Mouse (Mus musculus): Measurements from ENCODE around the gene Foxj2. TPM values are rescaled to one million over a fixed set of nuclear protein-coding genes. Genes with fewer than 3 reads are reported as not detected.

The Foxj2 gene
- polyA plus RNA-seq, 1 experiment, result 14.8 TPM

DNA sequence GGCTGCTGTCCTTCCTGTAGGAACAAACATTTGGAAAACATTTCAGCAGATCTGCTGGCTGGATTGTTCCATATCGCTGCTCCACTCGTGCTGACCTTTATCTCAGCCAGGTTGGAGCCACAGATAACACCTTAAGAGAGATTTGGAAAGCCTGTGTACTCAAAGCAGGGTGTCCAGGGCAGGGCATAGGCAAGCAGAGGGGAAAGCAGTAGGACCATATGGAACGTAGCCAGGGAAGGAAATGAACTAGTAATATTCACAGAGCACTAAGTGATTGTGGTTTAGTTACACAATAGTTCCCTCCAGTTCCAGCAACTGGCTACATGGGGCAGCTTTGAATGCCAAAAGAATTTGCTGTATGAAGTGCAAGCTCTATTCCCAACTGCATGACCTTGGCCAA, 37.5 kb upstream of the Foxj2 start:
- Histone ChIP-seq H3K4me1 (ENCODE audit: control insufficient read depth, insufficient read depth, insufficient read length) (no peaks in the 10 kb centered on the region; the same call in 1 of the 2 replicates), H3K27ac (ENCODE audit: insufficient read depth, low read length) (no peak overlapping the region), H3K27me3 (ENCODE audit: control insufficient read depth, insufficient read depth, low read length) (no peaks in the 10 kb centered on the region), H3K36me3 (ENCODE audit: control insufficient read depth, insufficient read depth, low read length) (no peaks in the 10 kb centered on the region), H3K4me3 (ENCODE audit: extremely low read depth, insufficient read depth, insufficient read length) (no peak overlapping the region)
- 43% methylated on average over 3 of the region's 3 CpGs for WGBS
- DNase-seq (ENCODE audit: low read depth in 1 of 2, low spot score in 2 of 2), result no peak
- TF ChIP-seq POLR2A (IDR thresholded peaks at IDR 0.05; ENCODE audit: low read depth, low read length) (no peak), CTCF (IDR thresholded peaks at IDR 0.05; ENCODE audit: extremely low read depth, insufficient read depth, insufficient read length, insufficient replicate concordance) (no peak)

DNA sequence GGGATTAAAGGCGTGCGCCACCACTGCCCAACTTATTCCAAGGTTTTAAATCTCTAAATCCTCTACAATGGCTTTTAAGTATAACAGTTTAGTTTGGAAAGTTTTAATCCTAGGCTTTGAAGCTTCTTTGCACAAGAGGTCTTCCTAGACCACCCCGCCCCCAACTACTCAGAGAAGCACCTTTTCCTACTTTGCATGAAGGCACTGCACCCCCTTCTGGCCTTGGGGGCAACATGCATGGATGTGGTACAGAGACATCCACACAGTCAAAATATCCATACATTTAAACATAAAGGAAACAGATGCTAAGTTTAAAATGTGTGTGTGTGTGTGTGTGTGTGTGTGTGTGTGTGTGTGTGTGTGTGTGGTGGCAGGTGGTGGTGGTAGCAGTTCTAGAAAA, 34.8 kb upstream of the Foxj2 start:
- TF ChIP-seq POLR2A (IDR thresholded peaks at IDR 0.05; ENCODE audit: low read depth, low read length), result no peak
- TF ChIP-seq CTCF (IDR thresholded peaks at IDR 0.05; ENCODE audit: extremely low read depth, insufficient read depth, insufficient read length, insufficient replicate concordance), result peak; percentile 32; the same call in 1 of the 2 replicates
- WGBS, result 95% methylated on average over 3 of the region's 3 CpGs
- no peak overlapping the region for H3K27ac ChIP-seq (ENCODE audit: insufficient read depth, low read length)

DNA sequence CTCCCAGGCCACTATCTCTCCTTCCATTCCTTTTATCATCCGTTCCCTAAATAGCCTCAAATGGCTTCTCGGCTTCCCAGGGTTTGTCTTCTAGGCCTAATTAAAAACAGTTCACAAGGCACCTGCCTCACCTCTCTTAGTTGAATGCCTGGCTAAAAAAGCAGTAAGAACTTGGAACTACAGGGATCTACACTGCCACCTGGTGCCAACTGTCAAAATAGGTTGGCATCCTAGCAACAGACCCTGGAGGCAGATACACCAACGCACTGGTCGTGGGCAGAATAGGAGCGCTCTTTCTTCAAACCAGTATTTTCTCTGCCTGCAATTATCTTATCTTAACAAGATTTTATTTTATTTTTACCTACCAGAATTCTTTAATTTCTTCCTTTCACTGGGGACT, 33.4 kb upstream of the Foxj2 start:
- TF ChIP-seq CTCF (IDR thresholded peaks at IDR 0.05; ENCODE audit: extremely low read depth, insufficient read depth, insufficient read length, insufficient replicate concordance) (peak; percentile 38; the same call in 1 of the 2 replicates), POLR2A (IDR thresholded peaks at IDR 0.05; ENCODE audit: low read depth, low read length) (no peak)
- H3K4me3 ChIP-seq (ENCODE audit: extremely low read depth, insufficient read depth, insufficient read length), result no peak overlapping the region
- DNase-seq (ENCODE audit: low read depth in 1 of 2, low spot score in 2 of 2), result peak in 1 of 2 experiments; percentile 62
- H3K27ac ChIP-seq (ENCODE audit: insufficient read depth, low read length), result no peak overlapping the region
- WGBS, result 44% methylated on average over 5 of the region's 5 CpGs
- no peaks in the 10 kb centered on the region; the same call in 1 of the 2 replicates for H3K4me1 ChIP-seq (ENCODE audit: control insufficient read depth, insufficient read depth, insufficient read length)
- no peaks in the 10 kb centered on the region for H3K27me3 ChIP-seq (ENCODE audit: control insufficient read depth, insufficient read depth, low read length)
- no peaks in the 10 kb centered on the region for H3K36me3 ChIP-seq (ENCODE audit: control insufficient read depth, insufficient read depth, low read length)

More for the DNA sequence above, 34.8 kb upstream of the Foxj2 start:
- DNase-seq (ENCODE audit: low read depth in 1 of 2, low spot score in 2 of 2), result peak in 1 of 2 experiments; percentile 21
- H3K4me3 ChIP-seq (ENCODE audit: extremely low read depth, insufficient read depth, insufficient read length), result no peak overlapping the region
- H3K27me3 ChIP-seq (ENCODE audit: control insufficient read depth, insufficient read depth, low read length), result no peaks in the 10 kb centered on the region
- no peaks in the 10 kb centered on the region for H3K36me3 ChIP-seq (ENCODE audit: control insufficient read depth, insufficient read depth, low read length)
- H3K4me1 ChIP-seq (ENCODE audit: control insufficient read depth, insufficient read depth, insufficient read length), result no peaks in the 10 kb centered on the region; the same call in 1 of the 2 replicates

DNA sequence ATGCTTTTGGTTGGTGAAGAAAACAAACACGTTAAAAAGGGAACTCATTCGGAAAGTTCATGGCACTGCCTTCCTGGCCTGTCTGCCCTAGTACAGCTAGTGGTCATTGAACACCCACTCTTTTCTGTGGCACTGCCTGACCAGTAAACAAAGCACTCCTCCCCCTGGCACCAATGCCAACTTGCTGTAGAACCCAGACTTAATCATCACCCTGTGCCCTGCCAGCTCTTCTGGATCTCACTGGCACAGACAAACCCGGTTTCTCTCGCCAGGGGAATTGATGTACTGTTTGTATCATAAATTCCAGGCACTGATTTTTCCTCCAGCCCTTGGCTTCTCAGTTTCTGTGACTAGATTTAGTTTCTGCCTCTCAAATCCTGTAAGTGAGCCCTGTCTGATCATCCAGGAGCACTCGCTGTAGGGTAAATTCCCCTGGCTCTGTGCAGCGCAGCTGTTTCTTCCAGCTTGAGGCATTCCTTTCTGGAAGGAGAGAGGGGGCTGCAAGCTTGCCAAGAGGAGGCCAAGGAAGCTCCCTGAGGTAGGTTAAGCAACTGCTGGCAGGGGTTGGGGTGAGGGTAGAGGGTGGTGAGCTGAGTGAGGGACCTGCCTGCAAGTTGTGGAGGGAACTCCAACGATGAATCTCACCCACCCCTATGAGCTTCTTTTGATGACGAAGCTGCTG, 24.3 kb upstream of the Foxj2 start:
- Histone ChIP-seq H3K4me3 (ENCODE audit: extremely low read depth, insufficient read depth, insufficient read length) (no peak overlapping the region), H3K27me3 (ENCODE audit: control insufficient read depth, insufficient read depth, low read length) (no peaks in the 10 kb centered on the region), H3K36me3 (ENCODE audit: control insufficient read depth, insufficient read depth, low read length) (no peaks in the 10 kb centered on the region), H3K4me1 (ENCODE audit: control insufficient read depth, insufficient read depth, insufficient read length) (no peaks in the 10 kb centered on the region), H3K27ac (ENCODE audit: insufficient read depth, low read length) (no peak overlapping the region)
- TF ChIP-seq POLR2A (IDR thresholded peaks at IDR 0.05; ENCODE audit: low read depth, low read length) (no peak), CTCF (IDR thresholded peaks at IDR 0.05; ENCODE audit: extremely low read depth, insufficient read depth, insufficient read length, insufficient replicate concordance) (no peak)
- 83% methylated on average over 8 of the region's 8 CpGs for WGBS
- no peak for DNase-seq (ENCODE audit: low read depth in 1 of 2, low spot score in 2 of 2)

DNA sequence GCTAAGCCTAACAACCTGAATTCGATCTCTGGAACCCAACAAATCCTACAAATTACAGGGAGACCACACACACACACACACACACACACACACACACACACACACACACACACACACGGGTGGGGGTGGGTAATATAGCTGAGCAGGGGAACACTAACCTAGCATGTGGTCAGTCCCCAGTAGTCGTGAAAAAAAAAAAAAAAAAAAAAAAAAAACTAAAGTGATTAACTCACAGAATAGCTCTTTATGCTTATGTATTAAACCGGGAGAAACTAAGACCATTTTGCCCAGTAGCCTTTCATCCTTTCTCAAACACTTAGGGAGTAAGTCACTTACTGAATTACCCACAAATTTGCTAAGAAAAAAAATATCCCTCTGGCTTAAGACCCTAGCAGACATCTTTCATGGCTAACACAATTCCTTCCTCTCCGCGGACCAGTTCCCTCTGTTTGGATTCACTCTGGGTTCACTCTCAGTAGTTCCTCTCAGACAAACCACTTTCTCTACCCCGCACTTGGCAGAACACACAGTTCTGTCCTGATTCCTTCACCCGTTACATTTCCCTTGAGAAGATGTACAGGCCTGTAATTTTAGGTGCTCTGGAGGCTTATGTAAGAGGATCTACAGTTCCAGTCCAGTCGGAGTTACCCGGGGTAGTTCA, 18.9 kb upstream of the Foxj2 start:
- H3K4me3 ChIP-seq (ENCODE audit: extremely low read depth, insufficient read depth, insufficient read length), result peak overlapping the region; percentile 64
- TF ChIP-seq CTCF (IDR thresholded peaks at IDR 0.05; ENCODE audit: extremely low read depth, insufficient read depth, insufficient read length, insufficient replicate concordance) (no peak), POLR2A (IDR thresholded peaks at IDR 0.05; ENCODE audit: low read depth, low read length) (no peak)
- DNase-seq (ENCODE audit: low read depth in 1 of 2, low spot score in 2 of 2), result no peak
- peak overlapping the region; percentile 61 for H3K27ac ChIP-seq (ENCODE audit: insufficient read depth, low read length)
- no peaks in the 10 kb centered on the region for H3K36me3 ChIP-seq (ENCODE audit: control insufficient read depth, insufficient read depth, low read length)
- no peaks in the 10 kb centered on the region for H3K27me3 ChIP-seq (ENCODE audit: control insufficient read depth, insufficient read depth, low read length)
- H3K4me1 ChIP-seq (ENCODE audit: control insufficient read depth, insufficient read depth, insufficient read length), result no peaks in the 10 kb centered on the region
- WGBS, result 15% methylated on average over 10 of the region's 10 CpGs

DNA sequence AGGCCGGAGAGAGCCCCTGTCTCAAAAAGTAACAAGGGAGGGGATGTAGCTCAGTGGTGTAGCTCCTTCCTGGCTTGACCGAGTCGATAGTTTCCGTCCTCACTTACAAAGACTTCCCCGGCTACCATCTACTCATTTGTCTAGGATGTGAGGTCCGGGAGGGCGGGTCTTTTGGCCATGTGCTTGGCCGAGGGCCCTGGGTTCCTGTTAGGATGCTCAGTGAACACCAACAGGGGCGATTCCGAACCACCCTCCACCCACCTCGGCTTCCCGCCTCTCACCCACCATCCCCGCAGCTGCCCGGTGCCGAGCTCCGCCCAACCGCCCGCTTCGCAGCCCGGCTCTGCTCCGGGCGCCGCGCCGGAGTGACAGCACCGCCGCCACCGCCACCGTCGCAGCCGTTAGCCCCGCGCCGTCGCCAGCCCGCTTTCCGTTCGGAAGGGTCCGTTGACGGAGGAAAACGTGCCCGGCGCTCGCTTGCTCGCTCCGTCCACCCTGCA, 18.4 kb upstream of the Foxj2 start, which contains the start of gene Slc2a3:
Slc2a3 (minus strand) TSS at position 340 of the 500 bp plus-strand sequence.
- no peaks in the 10 kb centered on the region for H3K36me3 ChIP-seq (ENCODE audit: control insufficient read depth, insufficient read depth, low read length)
- no peaks in the 10 kb centered on the region for H3K4me1 ChIP-seq (ENCODE audit: control insufficient read depth, insufficient read depth, insufficient read length)
- no peaks in the 10 kb centered on the region for H3K27me3 ChIP-seq (ENCODE audit: control insufficient read depth, insufficient read depth, low read length)
- H3K27ac ChIP-seq (ENCODE audit: insufficient read depth, low read length), result peak within 1 kb of the TSS; percentile 61
- peak within 1 kb of the TSS; percentile 64 for H3K4me3 ChIP-seq (ENCODE audit: extremely low read depth, insufficient read depth, insufficient read length)
- no peak for DNase-seq (ENCODE audit: low read depth in 1 of 2, low spot score in 2 of 2)
- TF ChIP-seq CTCF (IDR thresholded peaks at IDR 0.05; ENCODE audit: extremely low read depth, insufficient read depth, insufficient read length, insufficient replicate concordance) (no peak), POLR2A (IDR thresholded peaks at IDR 0.05; ENCODE audit: low read depth, low read length) (no peak)
- 2% methylated on average over 45 of the region's 46 CpGs for WGBS
